Comparison of ENCODE assay signal across 8 mouse cellular contexts in the genomic region with DNA sequence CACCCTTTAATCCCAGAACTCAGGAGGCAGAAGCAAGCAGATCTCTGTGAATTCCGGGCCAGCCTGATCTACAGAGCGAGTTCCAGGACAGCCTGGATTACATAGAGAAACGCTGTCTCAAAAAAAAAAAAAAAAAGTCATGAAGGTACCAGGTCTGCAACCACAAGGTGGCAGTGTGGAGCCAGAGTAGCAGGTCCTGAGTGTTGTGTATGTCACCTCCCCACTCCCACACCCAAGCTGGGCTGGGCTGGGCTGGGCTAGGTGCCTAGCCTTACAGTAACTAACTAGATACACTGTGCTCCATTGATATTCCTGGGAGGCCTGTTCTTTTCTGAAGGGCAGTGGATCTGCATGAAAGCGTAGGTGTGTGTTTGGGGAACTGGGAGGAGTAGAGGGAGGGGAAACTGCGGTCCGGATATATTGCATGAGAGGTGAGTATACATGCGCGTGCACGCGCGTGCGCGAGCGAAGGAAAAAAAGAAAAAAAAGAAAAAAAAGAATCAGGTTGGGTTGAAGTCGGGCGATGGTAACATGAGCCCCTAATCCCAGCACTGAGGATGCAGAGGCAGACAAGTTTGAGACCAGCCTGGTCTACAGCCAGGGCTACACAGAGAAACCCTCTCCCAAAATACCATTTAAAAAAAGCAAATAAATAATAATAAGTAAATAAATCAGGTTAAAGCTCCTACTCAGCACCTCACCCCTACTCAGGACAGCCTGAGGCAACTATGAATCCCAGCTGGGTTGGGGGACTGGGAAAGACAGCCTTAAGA. TPM values are rescaled to one million over a fixed set of nuclear protein-coding genes. Genes with fewer than 3 reads are reported as not detected.
DNase-seq lines count a peak whose midpoint lies in the region; ATAC-seq and TF ChIP-seq lines count a peak whose summit lies in the region.

No protein-coding gene starts in this region.

- H3K9me3 ChIP-seq in neural tube, embryonic 15.5 days (replicated peaks), result no peaks in the 10 kb centered on the region
- no peaks in the 10 kb centered on the region for H3K9me3 ChIP-seq in limb, embryonic 10.5 days (replicated peaks)
- no peaks in the 10 kb centered on the region for H3K9me3 ChIP-seq in stomach, embryonic 15.5 days

- 81% methylated on average over 16 of the region's 16 CpGs for WGBS in neural tube, embryonic 15.5 days
- WGBS in limb, embryonic 10.5 days, result 81% methylated on average over 16 of the region's 16 CpGs
- WGBS in stomach, embryonic 15.5 days, result 70% methylated on average over 16 of the region's 16 CpGs

- no peak overlapping the region for H3K9ac ChIP-seq in neural tube, embryonic 15.5 days (replicated peaks)
- H3K9ac ChIP-seq in stomach, embryonic 15.5 days, result no peak overlapping the region

- H3K4me3 ChIP-seq in neural tube, embryonic 15.5 days (replicated peaks), result no peak overlapping the region
- H3K4me3 ChIP-seq in cortical plate, adult 2 months (ENCODE audit: insufficient read depth, low read length), result no peak overlapping the region
- no peak overlapping the region for H3K4me3 ChIP-seq in limb, embryonic 10.5 days
- no peak overlapping the region for H3K4me3 ChIP-seq in stomach, embryonic 15.5 days (replicated peaks)

- no peak for ATAC-seq in neural tube, embryonic 15.5 days (ENCODE audit: low FRiP score)
- peak; percentile 93 for ATAC-seq in stomach, embryonic 15.5 days (ENCODE audit: insufficient read depth, low FRiP score, low read depth)

- intact Hi-C loops in gastrocnemius, postnatal 14 days (cut with DNase I; ENCODE audit: low total_unique reads), result loop anchor here (5.0 kb wide), 1 partner anchor 49 kb away; no protein-coding TSS in a partner anchor

- no peaks in the 10 kb centered on the region for H3K27me3 ChIP-seq in neural tube, embryonic 15.5 days (replicated peaks)
- H3K27me3 ChIP-seq in limb, embryonic 10.5 days (ENCODE audit: low read depth, poor library complexity, severe bottlenecking), result no peaks in the 10 kb centered on the region
- no peaks in the 10 kb centered on the region for H3K27me3 ChIP-seq in stomach, embryonic 15.5 days (replicated peaks)

- TF ChIP-seq POLR2A in cortical plate, adult 2 months (IDR thresholded peaks at IDR 0.05; ENCODE audit: extremely low read depth, insufficient read depth, low read length), result no peak

- peak; percentile 56 for TF ChIP-seq CTCF in cortical plate, adult 2 months (IDR thresholded peaks at IDR 0.05; ENCODE audit: extremely low read depth, insufficient read depth, low read length)

- H3K4me2 ChIP-seq in neural tube, embryonic 15.5 days, result no peak overlapping the region
- H3K4me2 ChIP-seq in stomach, embryonic 15.5 days, result 0 out of 2 replicates have a peak overlapping the region, but pooled peaks have one; percentile 17

- no peaks in the 10 kb centered on the region for H3K36me3 ChIP-seq in neural tube, embryonic 15.5 days
- H3K36me3 ChIP-seq in limb, embryonic 10.5 days, result no peaks in the 10 kb centered on the region
- H3K36me3 ChIP-seq in stomach, embryonic 15.5 days, result no peaks in the 10 kb centered on the region

- no peaks in the 10 kb centered on the region for H3K4me1 ChIP-seq in neural tube, embryonic 15.5 days
- no peaks in the 10 kb centered on the region for H3K4me1 ChIP-seq in cortical plate, adult 2 months (ENCODE audit: control insufficient read depth, insufficient read depth, low read length)
- H3K4me1 ChIP-seq in limb, embryonic 10.5 days, result no peaks in the 10 kb centered on the region
- no peaks in the 10 kb centered on the region; the same call in 1 of the 2 replicates for H3K4me1 ChIP-seq in stomach, embryonic 15.5 days

- peak; percentile 61 for DNase-seq in neural tube, embryonic 10.5 days (ENCODE audit: extremely low spot score, low spot score)
- DNase-seq in gastrocnemius, postnatal 14 days, result peak; percentile 77
- peak; percentile 52 for DNase-seq in kidney, adult 11 months
- peak; percentile 76 for DNase-seq in limb, embryonic 10.5 days (ENCODE audit: low spot score)
- peak; percentile 31 to 56 for DNase-seq in monocyte, adult 2 months (ENCODE audit: low read depth in 1 of 2, low spot score in 2 of 2)

- H3K27ac ChIP-seq in neural tube, embryonic 15.5 days (replicated peaks), result no peak overlapping the region
- no peak overlapping the region for H3K27ac ChIP-seq in cortical plate, adult 2 months (ENCODE audit: insufficient read depth, low read length)
- no peak overlapping the region for H3K27ac ChIP-seq in limb, embryonic 10.5 days
- H3K27ac ChIP-seq in stomach, embryonic 15.5 days, result no peak overlapping the region

RNA-seq across cellular contexts. Expression of gene Avpr1b, which starts 14.5 kb away (rescaled TPM):
- polyA plus RNA-seq in neural tube, embryonic 15.5 days (2015; fragmentation: Nextera tagmentation; extraction: Ambion mirVana), result not detected in 2 replicates
- 0.04 TPM in 1 of 2 replicates, not detected in the other for polyA plus RNA-seq in cortical plate, adult 2 months (2012; rRNA removed)
- not detected for total RNA-seq in gastrocnemius, postnatal 14 days (2021)
- not detected in 2 replicates for polyA plus RNA-seq in limb, embryonic 10.5 days (2016; fragmentation: Nextera tagmentation; extraction: Ambion mirVana)
- polyA plus RNA-seq in stomach, embryonic 15.5 days (2015; fragmentation: Nextera tagmentation; extraction: Ambion mirVana), result not detected in 2 replicates

RNA-seq across cellular contexts. Expression of gene Ctse, which starts 24.6 kb away (rescaled TPM):
- 0.84 TPM in 1 of 2 replicates, not detected in the other for polyA plus RNA-seq in neural tube, embryonic 15.5 days (2015; fragmentation: Nextera tagmentation; extraction: Ambion mirVana)
- polyA plus RNA-seq in cortical plate, adult 2 months (2012; rRNA removed), result not detected in 2 replicates
- under 1 TPM; 0.39 to 0.40 TPM for total RNA-seq in gastrocnemius, postnatal 14 days (2021)
- not detected in 2 replicates for polyA plus RNA-seq in limb, embryonic 10.5 days (2016; fragmentation: Nextera tagmentation; extraction: Ambion mirVana)
- polyA plus RNA-seq in stomach, embryonic 15.5 days (2015; fragmentation: Nextera tagmentation; extraction: Ambion mirVana), result 57.8 and 66.8 TPM in 2 replicates

Comparison
In these comparisons a context has a peak if more than half of its experiments do, and no peak if none do; other contexts are left out.
1. RNA of gene Ctse, which starts 24.6 kb away (polyA plus RNA-seq): 57.8 to 66.8 TPM in stomach, embryonic 15.5 days; not detected in limb, embryonic 10.5 days, 0.84 TPM in neural tube, embryonic 15.5 days and not detected in cortical plate, adult 2 months; every median in the first group is over 10 times any median in the second.
2. Peak in every context shown above with its lines, with median percentiles within 50 percentile points of each other: DNase-seq.